Mouse (Mus musculus) kidney, adult 2 months (tissue): ENCODE results near the gene Bpgm.

Experiments
- CTCF ChIP-seq: fragments of 200-500 bp; conservative IDR thresholded peaks from 2 replicates; pipeline ENCODE4 v1.5.1; 2011; ENCODE audit warnings: low read depth, mild to moderate bottlenecking, control low read depth, low read length, moderate library complexity, mixed read lengths; ENCODE audit not compliant: insufficient read depth, insufficient read length
- POLR2A ChIP-seq: fragments of 200-500 bp; IDR thresholded peaks from one replicate; pipeline ENCODE4 v1.6.1; 2011; ENCODE audit warnings: low read depth, low read length, control low read depth

DNA sequence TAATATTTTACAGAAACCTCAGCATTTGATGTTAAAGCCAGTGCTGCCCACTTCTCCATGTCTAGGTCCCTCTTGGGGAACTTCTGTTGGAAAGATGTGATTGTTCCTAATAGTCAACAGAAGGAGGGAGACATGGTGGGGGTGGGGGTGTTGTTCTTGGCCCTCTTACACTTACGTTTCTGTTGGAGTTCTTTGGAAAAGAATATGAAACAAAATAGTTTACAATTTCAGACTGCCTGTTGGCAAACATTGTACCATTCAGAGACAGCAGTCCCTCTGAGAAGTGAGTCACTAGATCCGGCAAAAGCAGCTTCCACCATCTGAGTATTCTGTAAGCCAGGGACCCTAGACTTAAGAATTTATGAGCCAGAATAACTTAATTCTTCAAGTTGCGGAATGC, 54.0 kb downstream of the Bpgm start:
- TF ChIP-seq POLR2A (no peak), CTCF (no peak)
